Mouse (Mus musculus) neural tube, embryonic 13.5 days (tissue): ENCODE data around the gene Rnf114. TPM values are rescaled to one million over a fixed set of nuclear protein-coding genes. Genes with fewer than 3 reads are reported as not detected.

Experiments
- ATAC-seq: fragments of 200-750 bp; cut with Nextera tagmentation; 2 replicates; pipeline ENCODE4 v1.8.0; 2017; ENCODE audit warnings: low read depth, mild to moderate bottlenecking, moderate TSS enrichment, moderate library complexity
- H3K27ac ChIP-seq: fragments of 300-500 bp; sonication (generic); replicated peaks from 2 replicates; pipeline ENCODE4 v1.5.1; 2015; ENCODE audit warnings: moderate library complexity, mild to moderate bottlenecking, inconsistent platforms
- H3K27me3 ChIP-seq: fragments of 300-500 bp; sonication (generic); 2 replicates; pipeline ENCODE4 v1.6.1; 2015; ENCODE audit warnings: mild to moderate bottlenecking, inconsistent platforms
- H3K36me3 ChIP-seq: fragments of 300-500 bp; sonication (generic); 2 replicates; pipeline ENCODE4 v1.6.1; 2015; ENCODE audit warnings: mild to moderate bottlenecking, inconsistent platforms
- H3K4me1 ChIP-seq: fragments of 300-500 bp; sonication (generic); replicated peaks from 2 replicates; pipeline ENCODE4 v1.6.1; 2015; ENCODE audit warnings: inconsistent platforms
- H3K4me2 ChIP-seq: fragments of 300-500 bp; sonication (generic); 2 replicates; pipeline ENCODE4 v1.6.1; 2015; ENCODE audit warnings: inconsistent platforms, mild to moderate bottlenecking, moderate library complexity
- H3K4me3 ChIP-seq: fragments of 300-500 bp; sonication (generic); 2 replicates; pipeline ENCODE4 v1.5.1; 2015; ENCODE audit warnings: mild to moderate bottlenecking, inconsistent platforms
- H3K9ac ChIP-seq: fragments of 300-500 bp; sonication (generic); 2 replicates; pipeline ENCODE4 v1.6.1; 2015; ENCODE audit warnings: moderate library complexity, mild to moderate bottlenecking, inconsistent platforms
- H3K9me3 ChIP-seq: fragments of 300-500 bp; sonication (generic); 2 replicates; pipeline ENCODE4 v1.6.1; 2016; ENCODE audit warnings: inconsistent platforms
- WGBS: fragments of 180-500 bp; shearing (Covaris S2); methylation state at CpG from one replicate; pipeline ENCODE4 v1.1.7; 2015; 5-methylcytosine and 5-hydroxymethylcytosine counted together
- polyA plus RNA-seq: library from polyadenylated mRNA; unstranded; fragments of >200 nt; fragmentation: Nextera tagmentation; extraction: Ambion mirVana; gene quantifications from 2 replicates; pipeline ENCODE4 v1.2.1, GENCODE M21; 2015

The Rnf114 gene
- polyA plus RNA-seq, 1 experiment from 2014 or later, result 128 TPM

GRCm38 (mm10) chr2:167546447-167547195 lies 54.2 kb downstream of the Rnf114 start:
- no peak for ATAC-seq

GRCm38 (mm10) chr2:167547444-167547843 lies 55.0 kb downstream of the Rnf114 start:
- peaks cover 29% of the 10 kb centered on the region for H3K4me1 ChIP-seq
- no peak overlapping the region for H3K4me3 ChIP-seq
- ATAC-seq, result no peak
- H3K9ac ChIP-seq, result no peak overlapping the region
- H3K27ac ChIP-seq, result no peak overlapping the region
- no peaks in the 10 kb centered on the region for H3K36me3 ChIP-seq
- no peak overlapping the region for H3K4me2 ChIP-seq
- H3K27me3 ChIP-seq, result no peaks in the 10 kb centered on the region
- WGBS, result 74% methylated on average over 8 of the region's 8 CpGs
- H3K9me3 ChIP-seq, result no peaks in the 10 kb centered on the region

More at GRCm38 (mm10) chr2:167546447-167547195, 54.2 kb downstream of the Rnf114 start:
- H3K27me3 ChIP-seq, result no peaks in the 10 kb centered on the region
- no peak overlapping the region for H3K27ac ChIP-seq
- H3K9ac ChIP-seq, result no peak overlapping the region
- no peaks in the 10 kb centered on the region for H3K36me3 ChIP-seq
- peaks cover 37% of the 10 kb centered on the region for H3K4me1 ChIP-seq
- 76% methylated on average over 18 of the region's 18 CpGs for WGBS
- H3K4me3 ChIP-seq, result no peak overlapping the region
- H3K9me3 ChIP-seq, result no peaks in the 10 kb centered on the region
- H3K4me2 ChIP-seq, result no peak overlapping the region

GRCm38 (mm10) chr2:167548961-167549360 lies 56.5 kb downstream of the Rnf114 start:
- H3K27ac ChIP-seq, result no peak overlapping the region
- H3K4me2 ChIP-seq, result no peak overlapping the region
- H3K27me3 ChIP-seq, result no peaks in the 10 kb centered on the region
- H3K9ac ChIP-seq, result no peak overlapping the region
- peaks cover 21% of the 10 kb centered on the region for H3K4me1 ChIP-seq
- H3K36me3 ChIP-seq, result no peaks in the 10 kb centered on the region
- no peaks in the 10 kb centered on the region for H3K9me3 ChIP-seq
- 85% methylated on average over 7 of the region's 7 CpGs for WGBS
- no peak overlapping the region for H3K4me3 ChIP-seq
- ATAC-seq, result no peak

GRCm38 (mm10) chr2:167550341-167550854 lies 58.0 kb downstream of the Rnf114 start:
- no peaks in the 10 kb centered on the region for H3K9me3 ChIP-seq
- no peaks in the 10 kb centered on the region for H3K36me3 ChIP-seq
- 81% methylated on average over 8 of the region's 8 CpGs for whole genome bisulfite sequencing

GRCm38 (mm10) chr2:167551342-167551920 lies 59.0 kb downstream of the Rnf114 start:
- Histone ChIP-seq H3K9ac (no peak overlapping the region), H3K4me3 (no peak overlapping the region), H3K4me2 (no peak overlapping the region), H3K27ac (no peak overlapping the region), H3K9me3 (no peaks in the 10 kb centered on the region), H3K36me3 (no peaks in the 10 kb centered on the region), H3K4me1 (peaks cover 13% of the 10 kb centered on the region), H3K27me3 (no peaks in the 10 kb centered on the region)
- no peak for ATAC-seq
- WGBS, result 73% methylated on average over 8 of the region's 8 CpGs

More at GRCm38 (mm10) chr2:167550341-167550854, 58.0 kb downstream of the Rnf114 start:
- H3K4me1 ChIP-seq, result peaks cover 15% of the 10 kb centered on the region
- H3K27me3 ChIP-seq, result no peaks in the 10 kb centered on the region
- no peak overlapping the region for H3K4me2 ChIP-seq
- ATAC-seq, result no peak
- no peak overlapping the region for H3K27ac ChIP-seq
- H3K9ac ChIP-seq, result no peak overlapping the region
- H3K4me3 ChIP-seq, result no peak overlapping the region

- no peak overlapping the region for H3K4me3 ChIP-seq
- H3K36me3 ChIP-seq, result no peaks in the 10 kb centered on the region
- H3K27ac ChIP-seq, result no peak overlapping the region
- no peak overlapping the region for H3K9ac ChIP-seq
- 86% methylated on average over 4 of the region's 4 CpGs for WGBS
- no peak for ATAC-seq
- H3K27me3 ChIP-seq, result no peaks in the 10 kb centered on the region
- peaks cover 7% of the 10 kb centered on the region for H3K4me1 ChIP-seq
- H3K4me2 ChIP-seq, result no peak overlapping the region
- H3K9me3 ChIP-seq, result no peaks in the 10 kb centered on the region
Observed at GRCm38 (mm10) chr2:167552292-167552691, 59.8 kb downstream of the Rnf114 start.

GRCm38 (mm10) chr2:167552927-167553402 lies 60.5 kb downstream of the Rnf114 start:
- no peak overlapping the region for H3K27ac ChIP-seq
- H3K4me2 ChIP-seq, result no peak overlapping the region
- H3K9me3 ChIP-seq, result no peaks in the 10 kb centered on the region
- H3K4me3 ChIP-seq, result no peak overlapping the region
- H3K36me3 ChIP-seq, result no peaks in the 10 kb centered on the region
- peak overlapping the region; percentile 34; the same call in 1 of the 2 replicates for H3K9ac ChIP-seq
- WGBS, result 10% methylated on average over 11 of the region's 11 CpGs
- no peaks in the 10 kb centered on the region for H3K27me3 ChIP-seq
- H3K4me1 ChIP-seq, result peaks cover 7% of the 10 kb centered on the region
- ATAC-seq, result no peak

- H3K9me3 ChIP-seq, result no peaks in the 10 kb centered on the region
- H3K4me2 ChIP-seq, result no peak overlapping the region
- no peak overlapping the region for H3K27ac ChIP-seq
- peaks cover 11% of the 10 kb centered on the region for H3K27me3 ChIP-seq
- ATAC-seq, result no peak
- no peaks in the 10 kb centered on the region for H3K36me3 ChIP-seq
- 92% methylated on average over 5 of the region's 5 CpGs for WGBS
- H3K4me3 ChIP-seq, result no peak overlapping the region
- no peak overlapping the region for H3K9ac ChIP-seq
- H3K4me1 ChIP-seq, result peaks cover 22% of the 10 kb centered on the region
Observed at GRCm38 (mm10) chr2:167555766-167556165, 63.3 kb downstream of the Rnf114 start.

GRCm38 (mm10) chr2:167559413-167559812 lies 67.0 kb downstream of the Rnf114 start:
- Histone ChIP-seq H3K4me3 (peak overlapping the region; percentile 17; the same call in 1 of the 2 replicates), H3K36me3 (no peaks in the 10 kb centered on the region), H3K27me3 (peaks cover 11% of the 10 kb centered on the region), H3K4me2 (peak overlapping the region; percentile 53), H3K4me1 (peaks cover 34% of the 10 kb centered on the region), H3K9me3 (no peaks in the 10 kb centered on the region), H3K9ac (peak overlapping the region; percentile 58), H3K27ac (no peak overlapping the region)
- ATAC-seq, result peak; percentile 57
- WGBS, result 7% methylated on average over 27 of the region's 27 CpGs

- Histone ChIP-seq H3K4me3 (no peak overlapping the region), H3K9ac (no peak overlapping the region), H3K36me3 (no peaks in the 10 kb centered on the region), H3K4me1 (peaks cover 48% of the 10 kb centered on the region), H3K27ac (peak overlapping the region; percentile 13; the same call in 1 of the 2 replicates), H3K4me2 (no peak overlapping the region), H3K27me3 (peaks cover 11% of the 10 kb centered on the region), H3K9me3 (no peaks in the 10 kb centered on the region)
- 39% methylated on average over 8 of the region's 8 CpGs for WGBS
- no peak for ATAC-seq
Observed at GRCm38 (mm10) chr2:167562101-167562500, 69.7 kb downstream of the Rnf114 start.

GRCm38 (mm10) chr2:167563035-167563434 lies 70.6 kb downstream of the Rnf114 start:
- Histone ChIP-seq H3K27ac (no peak overlapping the region), H3K9me3 (no peaks in the 10 kb centered on the region), H3K4me2 (no peak overlapping the region), H3K4me1 (peaks cover 48% of the 10 kb centered on the region), H3K9ac (no peak overlapping the region), H3K36me3 (no peaks in the 10 kb centered on the region), H3K4me3 (no peak overlapping the region), H3K27me3 (peaks cover 11% of the 10 kb centered on the region)
- no peak for ATAC-seq
- WGBS, result 75% methylated on average over 5 of the region's 5 CpGs

- no peak overlapping the region for H3K4me3 ChIP-seq
- H3K27me3 ChIP-seq, result peaks cover 11% of the 10 kb centered on the region
- peaks cover 48% of the 10 kb centered on the region for H3K4me1 ChIP-seq
- no peak for ATAC-seq
- WGBS, result 27% methylated on average over 12 of the region's 12 CpGs
- H3K27ac ChIP-seq, result 0 out of 2 replicates have a peak overlapping the region, but pooled peaks have one; percentile 9
- H3K9me3 ChIP-seq, result no peaks in the 10 kb centered on the region
- H3K9ac ChIP-seq, result no peak overlapping the region
- no peak overlapping the region for H3K4me2 ChIP-seq
- no peaks in the 10 kb centered on the region for H3K36me3 ChIP-seq
Observed at GRCm38 (mm10) chr2:167563703-167564102, 71.3 kb downstream of the Rnf114 start.
